Mouse (Mus musculus): ENCODE data around the gene Fcrl5. TPM values are rescaled to one million over a fixed set of nuclear protein-coding genes. Genes with fewer than 3 reads are reported as not detected.

Fcrl5 gene
- polyA plus RNA-seq, 1 experiment from 2014 or later, result not detected

DNA sequence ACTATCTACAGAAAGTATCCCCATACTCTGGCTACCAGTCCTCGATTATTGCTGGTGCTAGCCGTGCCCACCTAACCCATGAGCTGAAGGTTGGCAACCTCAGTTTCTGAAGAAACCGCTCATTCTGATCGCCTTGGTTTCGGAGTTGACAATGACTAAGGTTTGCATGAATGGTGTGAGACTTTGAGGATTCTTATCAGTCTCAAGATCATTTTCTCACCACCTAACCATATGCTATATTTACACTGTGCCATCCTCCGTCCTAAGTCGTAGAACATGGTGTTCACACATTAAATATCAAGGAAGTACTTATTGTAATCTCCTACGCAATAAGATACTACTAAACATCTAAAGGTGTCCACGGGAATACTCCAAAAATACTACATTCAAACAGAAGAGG lies 88.1 kb downstream of the Fcrl5 start:
- no peak overlapping the region for H3K9ac ChIP-seq
- H3K4me1 ChIP-seq (replicated peaks; ENCODE audit: control insufficient read depth, insufficient read depth, low read length), result peaks cover 17% of the 10 kb centered on the region
- H3K9me3 ChIP-seq (ENCODE audit: control insufficient read depth, low read length), result no peaks in the 10 kb centered on the region
- WGBS, result 95% methylated on average over 9 of the region's 9 CpGs
- ATAC-seq (ENCODE audit: low FRiP score), result no peak
- H3K27ac ChIP-seq, result no peak overlapping the region
- H3K4me3 ChIP-seq (replicated peaks; ENCODE audit: low read length), result no peak overlapping the region
- H3K36me3 ChIP-seq (replicated peaks; ENCODE audit: control insufficient read depth, insufficient read depth), result peaks cover 15% of the 10 kb centered on the region
- no peaks in the 10 kb centered on the region for H3K27me3 ChIP-seq (ENCODE audit: control insufficient read depth, insufficient read depth, low read length)
- H3K4me2 ChIP-seq (replicated peaks), result no peak overlapping the region
- no peak for DNase-seq (ENCODE audit: low spot score)

DNA sequence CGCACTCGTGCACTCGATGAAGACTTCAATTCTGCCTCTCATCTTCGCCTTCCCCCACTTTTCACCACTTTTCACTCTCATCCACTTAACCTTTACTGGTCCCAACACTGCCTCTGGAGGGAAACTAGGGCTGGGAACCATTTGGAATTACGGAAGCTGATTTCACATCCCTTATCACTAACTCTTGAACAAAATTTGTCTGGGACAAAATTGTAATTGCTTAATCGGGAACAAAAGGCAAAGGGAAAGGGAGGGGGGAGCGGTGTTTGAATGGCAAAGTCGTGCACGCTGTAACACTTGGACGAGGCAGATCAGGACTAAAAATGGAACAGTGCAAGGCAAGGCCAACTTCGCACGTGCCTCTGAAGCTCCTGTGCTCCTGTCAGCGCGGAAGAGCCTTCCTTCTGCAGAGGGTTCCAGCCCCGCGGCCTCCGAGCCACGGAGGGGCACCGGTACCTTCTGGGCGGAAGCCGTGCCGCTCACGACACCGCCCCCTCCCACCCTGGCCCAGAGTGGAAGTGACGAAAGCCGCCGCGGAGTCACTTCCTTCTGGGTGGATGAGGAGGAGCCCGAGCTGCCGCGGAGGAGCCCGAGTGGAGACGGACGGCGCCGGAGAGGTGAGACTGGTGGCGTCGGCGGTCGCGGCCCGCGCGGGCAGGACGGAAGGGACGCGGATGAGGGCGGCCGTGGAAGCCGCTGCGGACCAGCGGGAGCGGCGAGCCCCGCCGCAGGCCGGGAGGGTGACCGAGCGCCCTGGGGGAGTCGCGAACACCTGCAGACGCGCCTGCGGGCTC lies 89.7 kb downstream of the Fcrl5 start, which contains the start of gene Etv3:
Etv3 (plus strand) TSS at position 365 of the 794 bp plus-strand sequence.
- Histone ChIP-seq H3K27me3 (ENCODE audit: control insufficient read depth, insufficient read depth, low read length) (no peaks in the 10 kb centered on the region), H3K9ac (peak within 1 kb of the TSS; percentile 100), H3K9me3 (ENCODE audit: control insufficient read depth, low read length) (no peaks in the 10 kb centered on the region), H3K27ac (peak within 1 kb of the TSS; percentile 91), H3K4me1 (replicated peaks; ENCODE audit: control insufficient read depth, insufficient read depth, low read length) (peaks cover 17% of the 10 kb centered on the region), H3K4me3 (replicated peaks; ENCODE audit: low read length) (peak within 1 kb of the TSS; percentile 99), H3K36me3 (replicated peaks; ENCODE audit: control insufficient read depth, insufficient read depth) (peaks cover 30% of the 10 kb centered on the region), H3K4me2 (replicated peaks) (peak within 1 kb of the TSS; percentile 73)
- DNase-seq (ENCODE audit: low spot score) (peak; percentile 88), ATAC-seq (ENCODE audit: low FRiP score) (peak; percentile 98)
- 5% methylated on average over 55 of the region's 64 CpGs for WGBS

DNA sequence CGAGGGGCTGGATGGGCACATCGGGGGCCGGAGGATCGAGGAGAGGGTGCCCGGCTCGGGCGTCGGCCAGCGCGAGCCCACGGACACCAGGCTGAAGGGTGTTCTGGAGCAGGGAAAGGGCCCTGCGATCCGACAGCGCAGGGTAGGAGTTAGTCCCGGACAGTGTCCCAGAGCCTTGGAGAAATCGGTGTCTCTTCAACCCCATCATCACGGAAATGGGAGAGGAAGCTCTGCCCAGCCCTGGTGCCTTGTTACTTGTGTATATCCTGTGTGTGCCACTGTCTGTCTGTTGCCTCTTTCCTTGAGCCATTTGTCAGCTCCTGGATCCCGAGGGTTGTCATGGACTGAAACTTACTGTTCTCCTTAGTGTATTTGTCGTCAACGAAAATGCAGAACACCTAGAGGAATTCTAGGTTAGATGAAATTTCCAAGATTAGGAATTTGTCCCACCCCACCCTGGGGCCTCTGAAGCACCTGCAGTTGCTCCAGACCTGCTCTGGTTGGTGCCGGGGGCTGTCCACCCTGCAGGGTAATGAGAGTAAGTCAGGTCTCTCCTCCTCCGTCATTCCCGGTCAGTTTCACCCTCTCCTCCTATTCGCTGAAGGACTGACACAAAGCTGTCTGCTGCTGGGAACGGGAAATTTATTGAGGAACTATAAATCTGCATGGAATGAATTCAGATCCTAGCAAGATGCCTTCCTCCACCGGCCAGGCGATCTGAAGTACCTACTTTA lies 90.4 kb downstream of the Fcrl5 start:
- Histone ChIP-seq H3K27ac (peak overlapping the region; percentile 91), H3K4me2 (replicated peaks) (peak overlapping the region; percentile 73), H3K9me3 (ENCODE audit: control insufficient read depth, low read length) (no peaks in the 10 kb centered on the region), H3K36me3 (replicated peaks; ENCODE audit: control insufficient read depth, insufficient read depth) (peaks cover 38% of the 10 kb centered on the region), H3K4me3 (replicated peaks; ENCODE audit: low read length) (peak overlapping the region; percentile 99), H3K9ac (peak overlapping the region; percentile 100), H3K4me1 (replicated peaks; ENCODE audit: control insufficient read depth, insufficient read depth, low read length) (peaks cover 17% of the 10 kb centered on the region), H3K27me3 (ENCODE audit: control insufficient read depth, insufficient read depth, low read length) (no peaks in the 10 kb centered on the region)
- WGBS, result 8% methylated on average over 27 of the region's 27 CpGs
- no peak for DNase-seq (ENCODE audit: low spot score)
- peak; percentile 32 for ATAC-seq (ENCODE audit: low FRiP score)

DNA sequence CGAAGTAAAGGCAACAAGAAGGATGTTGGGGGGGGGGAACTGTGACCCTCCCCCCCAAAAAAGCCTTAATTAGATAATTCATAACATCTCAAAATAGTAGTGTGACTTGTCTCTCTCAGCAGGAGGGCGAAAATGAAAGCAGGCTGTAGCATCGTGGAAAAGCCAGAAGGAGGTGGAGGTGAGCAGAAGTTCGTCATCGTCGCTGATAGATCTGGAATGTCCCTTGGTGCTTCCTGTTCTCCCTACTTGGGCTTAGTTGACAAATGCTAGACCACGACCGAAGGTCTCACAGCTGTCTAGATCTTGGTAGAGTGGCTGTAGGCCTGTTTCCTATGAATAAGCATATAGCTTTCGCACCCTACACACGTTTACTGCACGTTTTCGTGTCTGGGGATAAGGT lies 91.6 kb downstream of the Fcrl5 start:
- H3K4me3 ChIP-seq (replicated peaks; ENCODE audit: low read length), result no peak overlapping the region
- H3K4me2 ChIP-seq (replicated peaks), result no peak overlapping the region
- peaks cover 17% of the 10 kb centered on the region for H3K4me1 ChIP-seq (replicated peaks; ENCODE audit: control insufficient read depth, insufficient read depth, low read length)
- ATAC-seq (ENCODE audit: low FRiP score), result no peak
- WGBS, result 93% methylated on average over 12 of the region's 12 CpGs
- no peak overlapping the region for H3K27ac ChIP-seq
- H3K9me3 ChIP-seq (ENCODE audit: control insufficient read depth, low read length), result no peaks in the 10 kb centered on the region
- no peak for DNase-seq (ENCODE audit: low spot score)
- no peak overlapping the region for H3K9ac ChIP-seq
- H3K36me3 ChIP-seq (replicated peaks; ENCODE audit: control insufficient read depth, insufficient read depth), result peaks cover 49% of the 10 kb centered on the region
- no peaks in the 10 kb centered on the region for H3K27me3 ChIP-seq (ENCODE audit: control insufficient read depth, insufficient read depth, low read length)

DNA sequence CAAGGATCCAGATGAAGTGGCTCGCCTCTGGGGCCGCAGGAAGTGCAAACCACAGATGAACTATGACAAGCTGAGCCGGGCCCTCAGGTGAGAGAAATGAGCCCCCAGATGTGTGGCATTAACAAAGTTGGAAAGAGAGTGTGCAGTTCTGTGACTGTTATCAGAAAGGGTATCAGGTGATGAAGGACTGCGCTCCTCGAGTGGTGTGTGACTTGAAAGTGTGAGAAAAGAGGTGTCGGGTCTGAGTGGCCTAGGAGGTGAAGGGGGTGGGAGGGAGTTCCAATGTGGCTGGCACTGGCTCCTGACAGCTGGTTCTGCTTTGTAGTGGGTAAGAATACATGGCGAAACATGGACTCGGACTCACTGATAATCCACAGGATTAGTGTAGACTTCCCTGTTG lies 92.4 kb downstream of the Fcrl5 start:
- ATAC-seq (ENCODE audit: low FRiP score), result no peak
- Histone ChIP-seq H3K36me3 (replicated peaks; ENCODE audit: control insufficient read depth, insufficient read depth) (peaks cover 58% of the 10 kb centered on the region), H3K27ac (no peak overlapping the region), H3K9me3 (ENCODE audit: control insufficient read depth, low read length) (no peaks in the 10 kb centered on the region), H3K4me3 (replicated peaks; ENCODE audit: low read length) (no peak overlapping the region), H3K9ac (no peak overlapping the region), H3K4me1 (replicated peaks; ENCODE audit: control insufficient read depth, insufficient read depth, low read length) (peaks cover 17% of the 10 kb centered on the region), H3K27me3 (ENCODE audit: control insufficient read depth, insufficient read depth, low read length) (no peaks in the 10 kb centered on the region), H3K4me2 (replicated peaks) (no peak overlapping the region)
- DNase-seq (ENCODE audit: low spot score), result no peak
- 96% methylated on average over 8 of the region's 8 CpGs for WGBS

DNA sequence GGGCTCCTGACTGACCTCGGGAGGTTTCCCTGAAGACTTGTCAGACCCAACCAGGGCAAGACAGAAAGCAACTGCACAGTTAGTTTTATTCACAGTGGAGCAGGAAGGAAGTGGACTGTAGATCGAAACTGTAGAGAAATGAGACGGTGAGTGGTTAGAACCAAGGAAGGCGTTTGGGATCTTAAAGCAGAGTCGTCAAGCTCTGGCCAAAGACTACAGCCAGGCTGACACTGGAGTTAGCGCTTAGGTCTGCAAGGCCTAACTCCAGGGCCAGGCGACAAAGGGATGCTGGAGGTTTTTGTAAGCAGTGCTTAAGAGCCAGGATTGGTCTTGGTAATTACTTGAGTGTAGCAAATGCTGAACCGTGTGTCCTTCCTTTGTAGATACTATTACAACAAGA lies 93.3 kb downstream of the Fcrl5 start:
- H3K4me2 ChIP-seq (replicated peaks), result no peak overlapping the region
- H3K9ac ChIP-seq, result no peak overlapping the region
- peaks cover 66% of the 10 kb centered on the region for H3K36me3 ChIP-seq (replicated peaks; ENCODE audit: control insufficient read depth, insufficient read depth)
- H3K27ac ChIP-seq, result no peak overlapping the region
- no peak overlapping the region for H3K4me3 ChIP-seq (replicated peaks; ENCODE audit: low read length)
- DNase-seq (ENCODE audit: low spot score) (no peak), ATAC-seq (ENCODE audit: low FRiP score) (no peak)
- 94% methylated on average over 8 of the region's 8 CpGs for WGBS
- H3K4me1 ChIP-seq (replicated peaks; ENCODE audit: control insufficient read depth, insufficient read depth, low read length), result peaks cover 17% of the 10 kb centered on the region
- H3K9me3 ChIP-seq (ENCODE audit: control insufficient read depth, low read length), result no peaks in the 10 kb centered on the region
- H3K27me3 ChIP-seq (ENCODE audit: control insufficient read depth, insufficient read depth, low read length), result no peaks in the 10 kb centered on the region

DNA sequence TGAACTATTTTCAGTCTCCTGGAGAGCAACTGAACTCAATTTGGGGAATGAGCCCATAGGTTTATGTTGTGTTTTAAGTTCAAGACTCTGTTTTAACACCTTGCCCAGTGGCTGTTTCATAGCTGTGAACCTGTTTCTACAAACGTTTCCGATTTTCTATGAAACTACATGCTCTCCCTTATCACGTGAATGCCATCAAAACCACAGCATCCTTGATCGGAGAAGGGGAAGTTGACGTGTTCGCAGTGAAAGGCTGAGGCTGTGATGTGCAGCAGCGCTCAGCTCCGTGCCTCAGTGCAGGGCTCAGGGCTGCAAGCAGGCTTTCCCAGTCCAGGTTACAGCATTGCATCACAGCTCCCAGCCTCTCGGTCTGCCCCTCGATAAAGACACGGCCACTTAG lies 94.0 kb downstream of the Fcrl5 start:
- no peak overlapping the region for H3K27ac ChIP-seq
- DNase-seq (ENCODE audit: low spot score), result no peak
- no peaks in the 10 kb centered on the region for H3K9me3 ChIP-seq (ENCODE audit: control insufficient read depth, low read length)
- H3K4me3 ChIP-seq (replicated peaks; ENCODE audit: low read length), result no peak overlapping the region
- no peaks in the 10 kb centered on the region for H3K27me3 ChIP-seq (ENCODE audit: control insufficient read depth, insufficient read depth, low read length)
- H3K36me3 ChIP-seq (replicated peaks; ENCODE audit: control insufficient read depth, insufficient read depth), result peaks cover 73% of the 10 kb centered on the region
- H3K4me1 ChIP-seq (replicated peaks; ENCODE audit: control insufficient read depth, insufficient read depth, low read length), result peaks cover 16% of the 10 kb centered on the region
- H3K9ac ChIP-seq, result no peak overlapping the region
- WGBS, result 98% methylated on average over 11 of the region's 11 CpGs
- no peak overlapping the region for H3K4me2 ChIP-seq (replicated peaks)
- no peak for ATAC-seq (ENCODE audit: low FRiP score)

DNA sequence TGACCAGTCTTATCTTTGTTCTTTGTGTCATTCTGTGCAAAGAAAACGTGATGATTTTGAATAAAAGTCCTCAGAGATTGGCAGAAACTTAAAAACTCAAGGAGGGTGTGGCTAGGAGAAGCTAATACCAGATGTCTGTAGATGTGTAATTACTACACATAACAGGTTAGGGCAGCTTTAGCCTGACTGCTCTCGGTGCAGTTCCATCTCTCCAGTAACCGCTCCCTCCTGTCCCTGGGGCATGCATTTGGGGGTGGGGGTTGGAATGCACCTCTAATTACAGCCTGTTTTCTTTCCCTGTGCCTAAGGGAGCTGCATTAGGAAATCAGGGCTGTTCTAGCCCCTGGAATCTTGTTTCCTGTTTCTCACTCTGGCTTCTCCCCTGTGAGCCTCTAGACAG lies 94.7 kb downstream of the Fcrl5 start:
- H3K9ac ChIP-seq, result no peak overlapping the region
- no peak overlapping the region for H3K4me2 ChIP-seq (replicated peaks)
- peaks cover 80% of the 10 kb centered on the region for H3K36me3 ChIP-seq (replicated peaks; ENCODE audit: control insufficient read depth, insufficient read depth)
- H3K27me3 ChIP-seq (ENCODE audit: control insufficient read depth, insufficient read depth, low read length), result no peaks in the 10 kb centered on the region
- H3K27ac ChIP-seq, result no peak overlapping the region
- DNase-seq (ENCODE audit: low spot score) (no peak), ATAC-seq (ENCODE audit: low FRiP score) (no peak)
- H3K4me3 ChIP-seq (replicated peaks; ENCODE audit: low read length), result no peak overlapping the region
- 94% methylated on average over 3 of the region's 3 CpGs for WGBS
- no peaks in the 10 kb centered on the region for H3K9me3 ChIP-seq (ENCODE audit: control insufficient read depth, low read length)
- peaks cover 11% of the 10 kb centered on the region; the same call in 1 of the 2 replicates for H3K4me1 ChIP-seq (replicated peaks; ENCODE audit: control insufficient read depth, insufficient read depth, low read length)

DNA sequence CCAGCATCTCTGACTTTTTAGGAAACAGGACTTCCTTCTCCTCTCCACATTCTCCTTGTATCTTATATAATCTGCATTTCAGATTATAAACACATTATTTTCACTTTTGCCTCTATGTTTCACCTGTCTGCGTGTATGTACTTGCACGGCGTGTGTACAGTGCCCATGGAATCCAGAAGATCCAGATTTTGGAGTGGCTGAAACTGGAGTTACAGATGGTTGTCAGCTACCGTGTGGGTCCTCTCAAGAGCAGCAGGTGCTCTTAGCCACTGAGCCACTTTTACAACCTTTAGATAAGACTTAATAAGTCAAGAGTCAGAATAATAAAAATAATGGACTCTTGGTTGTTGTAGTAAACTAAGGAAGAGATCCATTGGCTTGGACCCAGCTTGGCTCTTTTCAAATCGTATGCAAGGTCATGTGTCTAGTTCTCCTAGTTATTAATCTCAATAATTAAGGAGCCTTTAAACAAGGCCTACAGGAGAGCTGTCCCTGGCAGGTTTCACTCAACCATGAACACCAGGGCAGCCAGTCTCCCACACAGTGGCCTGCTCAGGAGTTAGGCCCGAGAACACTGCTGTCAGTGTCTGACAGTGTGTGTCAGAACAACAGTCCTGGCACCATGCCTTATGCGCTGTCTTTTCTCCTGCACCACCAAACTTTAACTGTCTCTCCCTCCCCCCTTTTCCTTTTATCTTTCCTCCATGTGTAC lies 98.2 kb downstream of the Fcrl5 start:
- Histone ChIP-seq H3K27ac (no peak overlapping the region), H3K4me2 (replicated peaks) (no peak overlapping the region), H3K27me3 (ENCODE audit: control insufficient read depth, insufficient read depth, low read length) (no peaks in the 10 kb centered on the region), H3K4me3 (replicated peaks; ENCODE audit: low read length) (no peak overlapping the region), H3K9me3 (ENCODE audit: control insufficient read depth, low read length) (no peaks in the 10 kb centered on the region), H3K36me3 (replicated peaks; ENCODE audit: control insufficient read depth, insufficient read depth) (peaks cover 100% of the 10 kb centered on the region), H3K9ac (no peak overlapping the region), H3K4me1 (replicated peaks; ENCODE audit: control insufficient read depth, insufficient read depth, low read length) (no peaks in the 10 kb centered on the region)
- no peak for DNase-seq (ENCODE audit: low spot score)
- WGBS, result 94% methylated on average over 7 of the region's 7 CpGs
- no peak for ATAC-seq (ENCODE audit: low FRiP score)

Measured in hindbrain, embryonic 14.5 days (tissue).